Mouse (Mus musculus): Measurements from ENCODE around the gene Zfp385b. TPM values are rescaled to one million over a fixed set of nuclear protein-coding genes. Genes with fewer than 3 reads are reported as not detected.

Zfp385b gene
- polyA plus RNA-seq, 1 experiment from 2014 or later: 8.1 TPM

DNA sequence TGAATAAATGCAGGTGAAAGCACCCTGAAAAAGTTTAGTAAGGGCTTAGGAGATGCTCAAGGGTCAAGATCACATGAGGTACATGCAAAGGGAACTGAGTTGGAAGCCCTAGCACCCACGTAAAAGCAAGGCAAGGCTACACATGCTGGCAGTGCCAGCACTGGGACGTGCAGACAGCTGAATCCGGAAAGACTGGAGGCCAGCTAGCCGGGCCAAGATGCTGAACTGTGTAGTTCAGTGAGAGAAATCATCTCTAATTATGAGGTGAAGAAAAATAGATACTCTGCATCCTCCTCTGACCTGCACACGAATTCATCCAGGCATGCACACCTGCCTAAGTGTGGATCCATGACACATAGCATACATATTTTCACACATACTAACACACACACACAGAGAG, 18.4 kb downstream of the Zfp385b start:
- Histone ChIP-seq H3K27me3 (ENCODE audit: control insufficient read depth, insufficient read depth, low read depth, low read length) (no peaks in the 10 kb centered on the region), H3K36me3 (ENCODE audit: control insufficient read depth, insufficient read depth) (no peaks in the 10 kb centered on the region), H3K9me3 (replicated peaks; ENCODE audit: control insufficient read depth, low read length) (no peaks in the 10 kb centered on the region), H3K4me2 (ENCODE audit: low read depth, low read length) (no peak overlapping the region), H3K27ac (ENCODE audit: low read length) (no peak overlapping the region), H3K4me3 (ENCODE audit: low read depth, low read length) (no peak overlapping the region), H3K4me1 (ENCODE audit: control insufficient read depth, low read depth, low read length) (no peaks in the 10 kb centered on the region), H3K9ac (ENCODE audit: low read depth, low read length) (no peak overlapping the region)
- ATAC-seq (ENCODE audit: low read depth): no peak
- WGBS (ENCODE audit: insufficient replicate concordance): 53% methylated on average over 5 of the region's 5 CpGs

DNA sequence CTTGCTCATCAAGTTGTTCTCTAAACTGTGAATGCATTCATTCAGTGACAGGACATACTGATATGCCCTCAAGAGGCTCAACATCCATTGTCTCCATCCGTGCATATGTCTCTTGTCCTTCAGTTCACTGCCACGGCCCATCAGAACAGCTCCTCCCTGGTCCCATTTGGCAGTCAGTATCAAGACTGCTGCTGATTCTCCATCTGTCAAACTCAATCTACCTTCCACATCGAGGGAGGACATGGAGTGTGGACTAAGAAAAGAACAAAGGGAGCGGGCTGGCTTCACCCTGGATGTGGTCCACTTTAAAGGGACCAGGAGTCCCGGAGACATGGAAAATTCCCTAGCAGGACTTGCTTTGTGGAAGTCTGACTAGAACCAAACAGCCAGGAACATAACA, 22.2 kb downstream of the Zfp385b start:
- H3K4me1 ChIP-seq (ENCODE audit: control insufficient read depth, low read depth, low read length): no peaks in the 10 kb centered on the region
- no peak overlapping the region for H3K9ac ChIP-seq (ENCODE audit: low read depth, low read length)
- no peak overlapping the region for H3K27ac ChIP-seq (ENCODE audit: low read length)
- H3K4me2 ChIP-seq (ENCODE audit: low read depth, low read length): no peak overlapping the region
- H3K9me3 ChIP-seq (replicated peaks; ENCODE audit: control insufficient read depth, low read length): no peaks in the 10 kb centered on the region
- no peaks in the 10 kb centered on the region for H3K27me3 ChIP-seq (ENCODE audit: control insufficient read depth, insufficient read depth, low read depth, low read length)
- no peak overlapping the region for H3K4me3 ChIP-seq (ENCODE audit: low read depth, low read length)
- no peaks in the 10 kb centered on the region for H3K36me3 ChIP-seq (ENCODE audit: control insufficient read depth, insufficient read depth)
- 49% methylated on average over 5 of the region's 5 CpGs for WGBS (ENCODE audit: insufficient replicate concordance)
- ATAC-seq (ENCODE audit: low read depth): no peak

DNA sequence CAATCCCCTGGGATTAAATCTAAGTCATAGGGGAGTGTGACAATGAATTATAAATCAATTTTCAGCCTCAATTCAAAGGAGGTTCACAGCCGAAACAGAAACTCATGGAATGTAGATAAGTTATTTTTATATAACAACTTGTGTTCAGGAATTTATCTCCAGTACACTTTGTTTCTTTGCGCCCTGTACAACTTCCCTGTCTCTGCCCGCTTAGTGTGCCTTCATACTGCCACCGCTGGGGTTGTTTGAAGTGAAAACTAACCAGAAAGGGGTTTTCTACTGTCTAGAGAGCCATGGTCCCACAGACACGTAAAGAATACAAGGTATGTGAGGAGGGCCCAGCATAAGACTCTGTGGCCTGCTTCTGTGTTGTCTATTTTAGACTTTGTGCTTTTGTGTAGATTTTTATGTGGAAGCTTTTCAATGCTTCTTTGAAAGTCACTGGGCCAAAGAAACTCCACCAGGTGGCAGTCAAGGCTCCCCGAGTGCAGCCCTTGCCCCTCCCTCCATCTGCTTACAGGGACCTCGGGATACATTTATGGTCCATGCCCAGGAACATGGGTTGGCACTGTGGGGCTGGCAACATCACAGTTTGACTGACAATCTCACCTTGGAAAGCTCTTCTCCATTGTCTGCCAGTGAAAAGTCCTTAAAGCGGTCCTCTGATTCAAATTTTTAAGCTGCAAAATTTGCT, 23.4 kb downstream of the Zfp385b start:
- Histone ChIP-seq H3K4me1 (ENCODE audit: control insufficient read depth, low read depth, low read length) (no peaks in the 10 kb centered on the region), H3K4me2 (ENCODE audit: low read depth, low read length) (no peak overlapping the region), H3K4me3 (ENCODE audit: low read depth, low read length) (no peak overlapping the region), H3K27me3 (ENCODE audit: control insufficient read depth, insufficient read depth, low read depth, low read length) (no peaks in the 10 kb centered on the region), H3K9me3 (replicated peaks; ENCODE audit: control insufficient read depth, low read length) (no peaks in the 10 kb centered on the region), H3K36me3 (ENCODE audit: control insufficient read depth, insufficient read depth) (no peaks in the 10 kb centered on the region), H3K27ac (ENCODE audit: low read length) (no peak overlapping the region), H3K9ac (ENCODE audit: low read depth, low read length) (no peak overlapping the region)
- ATAC-seq (ENCODE audit: low read depth): no peak
- WGBS (ENCODE audit: insufficient replicate concordance): 53% methylated on average over 8 of the region's 8 CpGs

DNA sequence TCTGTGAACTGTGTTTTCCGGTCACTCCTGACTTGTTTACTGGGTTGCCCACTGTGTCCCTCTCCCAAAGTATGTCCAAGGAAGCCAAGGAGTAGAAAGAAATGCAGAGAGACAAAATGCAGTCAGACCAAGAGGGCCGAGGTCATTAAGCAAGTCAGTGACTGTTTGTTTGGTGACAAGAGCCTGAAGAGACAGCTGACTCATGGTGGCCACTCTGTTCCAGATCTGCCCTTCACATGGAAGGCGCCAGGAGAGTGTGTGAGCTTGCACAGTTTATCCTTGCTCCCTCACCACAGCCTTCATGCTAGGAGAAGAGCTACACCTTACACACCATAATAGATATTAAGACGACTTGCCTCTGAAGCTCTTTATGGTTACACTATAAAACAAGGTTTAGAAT, 28.6 kb downstream of the Zfp385b start:
- Histone ChIP-seq H3K4me2 (ENCODE audit: low read depth, low read length) (no peak overlapping the region), H3K9me3 (replicated peaks; ENCODE audit: control insufficient read depth, low read length) (no peaks in the 10 kb centered on the region), H3K4me1 (ENCODE audit: control insufficient read depth, low read depth, low read length) (no peaks in the 10 kb centered on the region), H3K4me3 (ENCODE audit: low read depth, low read length) (no peak overlapping the region), H3K36me3 (ENCODE audit: control insufficient read depth, insufficient read depth) (no peaks in the 10 kb centered on the region), H3K27ac (ENCODE audit: low read length) (no peak overlapping the region), H3K27me3 (ENCODE audit: control insufficient read depth, insufficient read depth, low read depth, low read length) (no peaks in the 10 kb centered on the region), H3K9ac (ENCODE audit: low read depth, low read length) (no peak overlapping the region)
- no peak for ATAC-seq (ENCODE audit: low read depth)
- 41% methylated on average over 4 of the region's 4 CpGs for WGBS (ENCODE audit: insufficient replicate concordance)

DNA sequence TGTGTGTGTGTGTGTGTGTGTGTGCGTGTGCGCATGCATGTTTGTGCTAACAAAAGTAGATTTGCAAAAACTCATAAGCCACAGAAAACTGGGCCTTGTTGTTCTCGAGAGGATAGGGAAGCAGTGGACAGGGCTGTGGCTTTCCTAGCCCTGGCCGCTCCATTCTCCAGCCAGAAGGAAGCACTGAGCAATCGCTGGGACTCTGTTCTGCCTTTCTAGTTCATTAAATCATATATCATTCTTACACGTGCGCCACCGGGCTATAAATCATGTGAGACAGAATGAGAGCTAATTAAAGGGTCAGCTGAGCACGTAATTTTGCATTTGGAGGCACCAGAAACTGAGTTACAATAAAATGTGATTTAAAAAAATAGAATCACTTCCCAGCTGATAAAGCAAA, 29.1 kb downstream of the Zfp385b start:
- no peaks in the 10 kb centered on the region for H3K36me3 ChIP-seq (ENCODE audit: control insufficient read depth, insufficient read depth)
- no peak overlapping the region for H3K9ac ChIP-seq (ENCODE audit: low read depth, low read length)
- 50% methylated on average over 9 of the region's 9 CpGs for WGBS (ENCODE audit: insufficient replicate concordance)
- H3K4me1 ChIP-seq (ENCODE audit: control insufficient read depth, low read depth, low read length): no peaks in the 10 kb centered on the region
- ATAC-seq (ENCODE audit: low read depth): no peak
- H3K27ac ChIP-seq (ENCODE audit: low read length): no peak overlapping the region
- H3K4me2 ChIP-seq (ENCODE audit: low read depth, low read length): no peak overlapping the region
- no peaks in the 10 kb centered on the region for H3K9me3 ChIP-seq (replicated peaks; ENCODE audit: control insufficient read depth, low read length)
- H3K27me3 ChIP-seq (ENCODE audit: control insufficient read depth, insufficient read depth, low read depth, low read length): no peaks in the 10 kb centered on the region
- H3K4me3 ChIP-seq (ENCODE audit: low read depth, low read length): no peak overlapping the region

DNA sequence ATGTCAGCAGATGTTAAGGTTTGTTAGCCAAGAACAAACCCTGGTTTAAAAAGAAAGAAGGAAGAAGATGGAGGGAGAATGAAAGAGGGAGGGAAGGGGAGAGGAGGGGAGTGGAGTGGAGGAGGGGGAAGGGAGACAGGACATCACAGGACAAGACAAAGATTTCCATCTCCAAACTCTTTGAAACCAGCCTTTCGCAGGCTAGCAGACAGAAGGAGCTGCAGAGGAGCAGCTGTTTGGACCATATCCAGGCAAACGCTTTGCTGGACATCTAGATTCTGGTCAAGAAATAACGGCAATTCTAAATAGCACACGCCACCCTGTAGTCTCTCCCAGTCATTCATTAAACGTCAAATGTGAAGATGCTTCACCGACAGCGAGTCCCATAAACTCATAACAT, 38.0 kb downstream of the Zfp385b start:
- H3K4me1 ChIP-seq (ENCODE audit: control insufficient read depth, low read depth, low read length): no peaks in the 10 kb centered on the region

DNA sequence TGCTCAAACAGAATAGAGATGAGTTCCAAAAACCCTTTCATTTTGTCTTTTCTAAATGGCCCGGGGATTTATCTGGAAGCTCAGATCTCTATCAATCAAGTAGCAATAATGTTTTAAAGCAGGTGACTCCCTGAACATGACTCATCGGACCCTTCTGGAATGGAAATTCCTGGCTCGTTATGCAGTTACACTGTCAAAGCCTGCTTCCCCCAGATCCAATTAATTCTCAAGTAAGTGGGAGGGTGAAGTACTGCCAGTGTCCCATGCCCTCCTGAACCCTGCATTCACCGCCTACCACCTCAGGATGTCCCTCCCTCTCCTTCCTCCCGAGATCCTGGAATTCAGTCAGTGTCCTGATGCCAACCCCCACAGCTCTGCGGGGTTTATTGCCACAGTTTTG, 41.7 kb downstream of the Zfp385b start:
- Histone ChIP-seq H3K27ac (ENCODE audit: low read length) (no peak overlapping the region), H3K9ac (ENCODE audit: low read depth, low read length) (no peak overlapping the region), H3K36me3 (ENCODE audit: control insufficient read depth, insufficient read depth) (no peaks in the 10 kb centered on the region), H3K9me3 (replicated peaks; ENCODE audit: control insufficient read depth, low read length) (no peaks in the 10 kb centered on the region), H3K4me1 (ENCODE audit: control insufficient read depth, low read depth, low read length) (no peaks in the 10 kb centered on the region), H3K4me3 (ENCODE audit: low read depth, low read length) (no peak overlapping the region), H3K4me2 (ENCODE audit: low read depth, low read length) (no peak overlapping the region), H3K27me3 (ENCODE audit: control insufficient read depth, insufficient read depth, low read depth, low read length) (no peaks in the 10 kb centered on the region)
- WGBS (ENCODE audit: insufficient replicate concordance): 47% methylated on average over 6 of the region's 6 CpGs
- ATAC-seq (ENCODE audit: low read depth): no peak

More for the DNA sequence above, 38.0 kb downstream of the Zfp385b start:
- Histone ChIP-seq H3K9me3 (replicated peaks; ENCODE audit: control insufficient read depth, low read length) (no peaks in the 10 kb centered on the region), H3K9ac (ENCODE audit: low read depth, low read length) (no peak overlapping the region), H3K4me2 (ENCODE audit: low read depth, low read length) (no peak overlapping the region), H3K27me3 (ENCODE audit: control insufficient read depth, insufficient read depth, low read depth, low read length) (no peaks in the 10 kb centered on the region), H3K36me3 (ENCODE audit: control insufficient read depth, insufficient read depth) (no peaks in the 10 kb centered on the region), H3K27ac (ENCODE audit: low read length) (no peak overlapping the region), H3K4me3 (ENCODE audit: low read depth, low read length) (no peak overlapping the region)
- WGBS (ENCODE audit: insufficient replicate concordance): 67% methylated on average over 7 of the region's 7 CpGs
- no peak for ATAC-seq (ENCODE audit: low read depth)

DNA sequence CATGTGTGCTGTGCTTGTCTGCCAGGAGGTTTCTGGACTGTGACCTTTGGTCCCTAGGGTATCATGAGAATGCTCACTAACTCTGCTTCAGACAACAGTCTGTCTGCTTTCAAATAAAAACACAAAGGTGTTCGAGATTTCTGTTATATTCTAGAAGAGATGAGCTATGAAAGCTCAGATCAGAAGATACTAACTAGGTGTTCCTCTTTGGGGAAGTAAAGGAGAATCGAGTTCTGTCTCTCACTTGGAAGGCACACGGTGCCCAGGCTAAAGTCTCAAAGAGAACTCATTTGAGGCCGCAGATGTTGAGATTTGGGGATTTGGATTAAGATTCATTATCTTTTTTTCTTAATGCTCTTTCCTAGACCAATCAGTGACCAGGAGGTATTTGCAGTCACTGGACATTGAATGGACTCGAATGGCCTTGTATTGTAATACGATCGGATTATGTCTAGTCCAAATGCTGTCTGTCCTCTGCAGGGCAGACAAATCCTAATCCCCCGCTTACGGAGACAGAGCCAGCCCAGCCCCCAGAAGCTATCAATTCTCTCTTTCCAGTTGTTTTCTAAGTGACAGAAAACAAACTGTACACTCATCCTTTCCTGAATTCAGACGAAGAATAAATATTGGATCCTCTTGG, 42.3 kb downstream of the Zfp385b start:
- Histone ChIP-seq H3K27ac (ENCODE audit: low read length) (no peak overlapping the region), H3K9me3 (replicated peaks; ENCODE audit: control insufficient read depth, low read length) (no peaks in the 10 kb centered on the region), H3K4me1 (ENCODE audit: control insufficient read depth, low read depth, low read length) (no peaks in the 10 kb centered on the region), H3K36me3 (ENCODE audit: control insufficient read depth, insufficient read depth) (no peaks in the 10 kb centered on the region), H3K9ac (ENCODE audit: low read depth, low read length) (no peak overlapping the region), H3K4me2 (ENCODE audit: low read depth, low read length) (no peak overlapping the region), H3K27me3 (ENCODE audit: control insufficient read depth, insufficient read depth, low read depth, low read length) (no peaks in the 10 kb centered on the region), H3K4me3 (ENCODE audit: low read depth, low read length) (no peak overlapping the region)
- no peak for ATAC-seq (ENCODE audit: low read depth)
- 68% methylated on average over 10 of the region's 10 CpGs for WGBS (ENCODE audit: insufficient replicate concordance)

DNA sequence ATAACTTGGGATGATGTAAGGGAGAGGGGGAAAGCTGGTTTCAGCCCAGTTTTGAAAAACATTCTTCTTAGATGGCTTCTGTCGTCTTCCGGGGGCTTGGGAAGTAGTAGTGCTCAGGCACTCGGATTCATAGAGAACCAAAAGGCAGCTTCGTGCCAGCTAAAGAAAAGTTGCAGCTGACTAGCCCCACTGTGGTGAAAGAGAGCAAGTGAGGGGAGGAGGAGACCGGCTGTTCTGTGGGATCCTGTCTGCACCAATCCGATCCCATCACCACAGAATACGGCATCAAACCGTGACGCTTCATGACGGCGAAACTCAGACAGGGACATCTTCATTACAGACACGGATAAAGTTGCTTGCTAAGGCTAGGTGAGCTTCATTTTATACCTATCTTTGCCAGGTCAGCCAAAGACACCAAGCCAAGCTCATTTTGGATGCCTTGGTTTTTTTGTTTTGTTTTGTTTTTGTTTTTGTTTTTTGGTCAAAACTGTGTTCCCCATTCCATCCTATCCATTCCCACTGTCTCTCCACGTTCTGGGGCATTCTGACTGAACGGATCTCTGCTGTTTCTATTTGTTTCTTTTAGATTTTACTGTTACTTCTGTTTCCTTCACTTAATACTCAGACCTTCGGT, 44.1 kb downstream of the Zfp385b start:
- ATAC-seq (ENCODE audit: low read depth): no peak
- 68% methylated on average over 15 of the region's 15 CpGs for WGBS (ENCODE audit: insufficient replicate concordance)
- no peak overlapping the region for H3K9ac ChIP-seq (ENCODE audit: low read depth, low read length)

More for the DNA sequence above, 44.1 kb downstream of the Zfp385b start:
- H3K4me3 ChIP-seq (ENCODE audit: low read depth, low read length): no peak overlapping the region
- no peak overlapping the region for H3K4me2 ChIP-seq (ENCODE audit: low read depth, low read length)
- H3K4me1 ChIP-seq (ENCODE audit: control insufficient read depth, low read depth, low read length): no peaks in the 10 kb centered on the region
- no peaks in the 10 kb centered on the region for H3K27me3 ChIP-seq (ENCODE audit: control insufficient read depth, insufficient read depth, low read depth, low read length)
- H3K27ac ChIP-seq (ENCODE audit: low read length): no peak overlapping the region
- no peaks in the 10 kb centered on the region for H3K9me3 ChIP-seq (replicated peaks; ENCODE audit: control insufficient read depth, low read length)
- H3K36me3 ChIP-seq (ENCODE audit: control insufficient read depth, insufficient read depth): no peaks in the 10 kb centered on the region

All from liver, embryonic 16.5 days (tissue).